Mouse (Mus musculus): ENCODE measurements at regions not wholly inside any gene's neighbourhood (a gene's known extent, or its start where the extent isn't known, plus 50 kb on each side); places are given as distances from the start of the nearest gene placed in this dataset.

DNA sequence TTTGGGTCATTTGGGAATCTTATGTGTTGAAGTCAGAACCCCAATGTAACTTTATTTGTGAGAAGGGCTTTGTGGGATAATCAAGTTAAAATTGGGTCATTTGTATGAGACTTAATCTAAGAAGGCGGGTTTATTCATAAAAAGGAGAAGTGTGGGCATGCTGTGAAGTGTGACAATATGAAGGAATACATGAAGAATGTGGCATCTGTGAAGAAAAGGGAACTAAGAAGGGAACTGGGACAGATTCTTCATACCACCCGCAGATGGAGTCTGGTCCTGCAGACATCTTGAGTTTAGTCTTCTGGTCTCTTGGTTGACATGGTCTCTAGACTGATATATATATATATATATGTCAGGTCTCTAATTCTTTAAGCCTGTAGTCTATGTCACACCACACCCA, 385.3 kb upstream of the Fam92a start:
- Histone ChIP-seq H3K27me3 (ENCODE audit: control insufficient read depth, insufficient read depth, low read length, poor library complexity, severe bottlenecking) (no peaks in the 10 kb centered on the region), H3K9ac (ENCODE audit: low read depth, poor library complexity, severe bottlenecking) (no peak overlapping the region), H3K36me3 (ENCODE audit: control insufficient read depth, insufficient read depth, low read length, poor library complexity, severe bottlenecking) (no peaks in the 10 kb centered on the region), H3K4me1 (ENCODE audit: control insufficient read depth, insufficient read depth, low read length) (no peaks in the 10 kb centered on the region), H3K9me3 (replicated peaks; ENCODE audit: control insufficient read depth, insufficient read depth, low read length, poor library complexity, severe bottlenecking) (no peaks in the 10 kb centered on the region), H3K4me3 (ENCODE audit: low read depth, low read length) (no peak overlapping the region), H3K27ac (ENCODE audit: insufficient read depth, low read length) (no peak overlapping the region)
- TF ChIP-seq POLR2A (IDR thresholded peaks at IDR 0.05; ENCODE audit: insufficient read depth, low read length) (no peak), CTCF (IDR thresholded peaks at IDR 0.05; ENCODE audit: low read depth, low read length) (no peak), EP300 (IDR thresholded peaks at IDR 0.05; ENCODE audit: insufficient read depth, low read depth, low read length) (no peak)

- Histone ChIP-seq H3K4me1 (ENCODE audit: control insufficient read depth, insufficient read depth, low read length) (no peaks in the 10 kb centered on the region), H3K4me3 (ENCODE audit: low read depth, low read length) (no peak overlapping the region), H3K9me3 (replicated peaks; ENCODE audit: control insufficient read depth, insufficient read depth, low read length, poor library complexity, severe bottlenecking) (no peaks in the 10 kb centered on the region), H3K27me3 (ENCODE audit: control insufficient read depth, insufficient read depth, low read length, poor library complexity, severe bottlenecking) (no peaks in the 10 kb centered on the region), H3K36me3 (ENCODE audit: control insufficient read depth, insufficient read depth, low read length, poor library complexity, severe bottlenecking) (no peaks in the 10 kb centered on the region), H3K9ac (ENCODE audit: low read depth, poor library complexity, severe bottlenecking) (no peak overlapping the region), H3K27ac (ENCODE audit: insufficient read depth, low read length) (no peak overlapping the region)
- TF ChIP-seq POLR2A (IDR thresholded peaks at IDR 0.05; ENCODE audit: insufficient read depth, low read length) (no peak), EP300 (IDR thresholded peaks at IDR 0.05; ENCODE audit: insufficient read depth, low read depth, low read length) (no peak), CTCF (IDR thresholded peaks at IDR 0.05; ENCODE audit: low read depth, low read length) (no peak)
Measured at GRCm38 (mm10) chr4:12549265-12549664, 377.4 kb upstream of the Fam92a start.

GRCm38 (mm10) chr4:12543906-12544305, 372.1 kb upstream of the Fam92a start:
- no peak for TF ChIP-seq CTCF (IDR thresholded peaks at IDR 0.05; ENCODE audit: low read depth, low read length)
- no peak for TF ChIP-seq EP300 (IDR thresholded peaks at IDR 0.05; ENCODE audit: insufficient read depth, low read depth, low read length)
- TF ChIP-seq POLR2A (IDR thresholded peaks at IDR 0.05; ENCODE audit: insufficient read depth, low read length): no peak
- Histone ChIP-seq H3K27me3 (ENCODE audit: control insufficient read depth, insufficient read depth, low read length, poor library complexity, severe bottlenecking) (no peaks in the 10 kb centered on the region), H3K9me3 (replicated peaks; ENCODE audit: control insufficient read depth, insufficient read depth, low read length, poor library complexity, severe bottlenecking) (no peaks in the 10 kb centered on the region), H3K4me1 (ENCODE audit: control insufficient read depth, insufficient read depth, low read length) (no peaks in the 10 kb centered on the region), H3K9ac (ENCODE audit: low read depth, poor library complexity, severe bottlenecking) (no peak overlapping the region), H3K36me3 (ENCODE audit: control insufficient read depth, insufficient read depth, low read length, poor library complexity, severe bottlenecking) (no peaks in the 10 kb centered on the region), H3K27ac (ENCODE audit: insufficient read depth, low read length) (no peak overlapping the region), H3K4me3 (ENCODE audit: low read depth, low read length) (no peak overlapping the region)

GRCm38 (mm10) chr4:12541508-12541907, 369.7 kb upstream of the Fam92a start:
- TF ChIP-seq POLR2A (IDR thresholded peaks at IDR 0.05; ENCODE audit: insufficient read depth, low read length): no peak
- Histone ChIP-seq H3K4me1 (ENCODE audit: control insufficient read depth, insufficient read depth, low read length) (no peaks in the 10 kb centered on the region), H3K4me3 (ENCODE audit: low read depth, low read length) (no peak overlapping the region), H3K36me3 (ENCODE audit: control insufficient read depth, insufficient read depth, low read length, poor library complexity, severe bottlenecking) (no peaks in the 10 kb centered on the region), H3K9me3 (replicated peaks; ENCODE audit: control insufficient read depth, insufficient read depth, low read length, poor library complexity, severe bottlenecking) (no peaks in the 10 kb centered on the region), H3K9ac (ENCODE audit: low read depth, poor library complexity, severe bottlenecking) (no peak overlapping the region), H3K27ac (ENCODE audit: insufficient read depth, low read length) (no peak overlapping the region), H3K27me3 (ENCODE audit: control insufficient read depth, insufficient read depth, low read length, poor library complexity, severe bottlenecking) (no peaks in the 10 kb centered on the region)

GRCm38 (mm10) chr4:12539184-12539791, 367.5 kb upstream of the Fam92a start:
- Histone ChIP-seq H3K9me3 (replicated peaks; ENCODE audit: control insufficient read depth, insufficient read depth, low read length, poor library complexity, severe bottlenecking) (no peaks in the 10 kb centered on the region), H3K27me3 (ENCODE audit: control insufficient read depth, insufficient read depth, low read length, poor library complexity, severe bottlenecking) (no peaks in the 10 kb centered on the region), H3K4me3 (ENCODE audit: low read depth, low read length) (no peak overlapping the region), H3K27ac (ENCODE audit: insufficient read depth, low read length) (no peak overlapping the region), H3K4me1 (ENCODE audit: control insufficient read depth, insufficient read depth, low read length) (no peaks in the 10 kb centered on the region), H3K36me3 (ENCODE audit: control insufficient read depth, insufficient read depth, low read length, poor library complexity, severe bottlenecking) (no peaks in the 10 kb centered on the region), H3K9ac (ENCODE audit: low read depth, poor library complexity, severe bottlenecking) (no peak overlapping the region)
- TF ChIP-seq EP300 (IDR thresholded peaks at IDR 0.05; ENCODE audit: insufficient read depth, low read depth, low read length): no peak
- no peak for TF ChIP-seq POLR2A (IDR thresholded peaks at IDR 0.05; ENCODE audit: insufficient read depth, low read length)
- no peak for TF ChIP-seq CTCF (IDR thresholded peaks at IDR 0.05; ENCODE audit: low read depth, low read length)

DNA sequence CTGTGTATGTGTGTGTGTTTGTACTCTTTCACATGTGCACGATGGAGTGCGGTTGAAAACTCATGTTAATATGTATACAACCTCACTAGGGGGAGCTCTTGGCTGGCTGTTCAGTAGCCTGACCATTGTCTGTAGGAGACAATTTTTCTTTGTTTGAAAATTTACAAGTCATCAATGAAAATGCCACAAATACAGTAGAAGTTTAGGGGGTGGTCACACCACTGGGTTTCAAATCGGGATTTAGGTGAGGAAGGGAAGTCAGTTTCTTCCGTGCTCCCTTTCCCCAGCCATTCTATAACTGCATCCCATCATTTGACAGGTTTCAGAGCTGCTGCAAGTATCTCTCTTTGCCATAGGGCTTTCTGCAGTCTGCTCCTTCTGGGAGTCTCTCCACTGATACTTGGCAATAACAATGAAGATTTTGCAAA, 366.9 kb upstream of the Fam92a start:
- Histone ChIP-seq H3K27ac (ENCODE audit: insufficient read depth, low read length) (no peak overlapping the region), H3K36me3 (ENCODE audit: control insufficient read depth, insufficient read depth, low read length, poor library complexity, severe bottlenecking) (no peaks in the 10 kb centered on the region), H3K9me3 (replicated peaks; ENCODE audit: control insufficient read depth, insufficient read depth, low read length, poor library complexity, severe bottlenecking) (no peaks in the 10 kb centered on the region), H3K9ac (ENCODE audit: low read depth, poor library complexity, severe bottlenecking) (no peak overlapping the region), H3K4me1 (ENCODE audit: control insufficient read depth, insufficient read depth, low read length) (no peaks in the 10 kb centered on the region), H3K4me3 (ENCODE audit: low read depth, low read length) (no peak overlapping the region), H3K27me3 (ENCODE audit: control insufficient read depth, insufficient read depth, low read length, poor library complexity, severe bottlenecking) (no peaks in the 10 kb centered on the region)
- TF ChIP-seq POLR2A (IDR thresholded peaks at IDR 0.05; ENCODE audit: insufficient read depth, low read length) (no peak), EP300 (IDR thresholded peaks at IDR 0.05; ENCODE audit: insufficient read depth, low read depth, low read length) (no peak), CTCF (IDR thresholded peaks at IDR 0.05; ENCODE audit: low read depth, low read length) (no peak)

All from ES-Bruce4 (cell line).